Comparison of ENCODE assay signal across 20 mouse cellular contexts in genomic region chr7:109568391-109568892, GRCm38 (mm10). TPM values are rescaled to one million over a fixed set of nuclear protein-coding genes. Genes with fewer than 3 reads are reported as not detected.
DNase-seq lines count a peak whose midpoint lies in the region; ATAC-seq and TF ChIP-seq lines count a peak whose summit lies in the region.
"Had no signal": no experiment of that assay in that cellular context is flagged by ENCODE, and none has a peak within 500 bp of the region (broad histone marks: within the 10 kb centered on the region; RNA-seq: fewer than 3 reads in every experiment).

No protein-coding gene starts in this region.

- no peak for ATAC-seq in heart, embryonic 11.5 days (replicated peaks; ENCODE audit: insufficient number of reproducible peaks, low FRiP score, low TSS enrichment)
- ATAC-seq in liver, postnatal 0 days: no peak
- no peak for ATAC-seq in forebrain, embryonic 12.5 days (ENCODE audit: low FRiP score)
- ATAC-seq: forebrain, embryonic 15.5 days had no signal

- H3K9me3 ChIP-seq in heart, embryonic 11.5 days (replicated peaks; ENCODE audit: control insufficient read depth, low read length): no peaks in the 10 kb centered on the region
- H3K9me3 ChIP-seq in liver, postnatal 0 days (ENCODE audit: low read length): no peaks in the 10 kb centered on the region
- no peaks in the 10 kb centered on the region for H3K9me3 ChIP-seq in forebrain, embryonic 12.5 days
- H3K9me3 ChIP-seq: embryonic facial prominence, embryonic 12.5 days; embryonic facial prominence, embryonic 15.5 days; forebrain, embryonic 15.5 days; heart, embryonic 10.5 days; hindbrain, embryonic 12.5 days; hindbrain, embryonic 15.5 days had no signal

- WGBS in heart, embryonic 11.5 days (ENCODE audit: insufficient replicate concordance): 85% methylated on average over 4 of the region's 4 CpGs
- WGBS in liver, postnatal 0 days (ENCODE audit: insufficient replicate concordance): 84% methylated on average over 4 of the region's 4 CpGs
- 92% methylated on average over 4 of the region's 4 CpGs for WGBS in forebrain, embryonic 12.5 days

- no peak overlapping the region for H3K4me2 ChIP-seq in heart, embryonic 11.5 days
- H3K4me2 ChIP-seq in liver, postnatal 0 days (ENCODE audit: low read depth, low read length): no peak overlapping the region
- no peak overlapping the region for H3K4me2 ChIP-seq in forebrain, embryonic 12.5 days
- H3K4me2 ChIP-seq: embryonic facial prominence, embryonic 12.5 days; embryonic facial prominence, embryonic 15.5 days; forebrain, embryonic 15.5 days; hindbrain, embryonic 12.5 days; hindbrain, embryonic 15.5 days had no signal

- TF ChIP-seq CTCF in liver, postnatal 0 days (IDR thresholded peaks at IDR 0.05; ENCODE audit: low read depth): no peak

- no peak overlapping the region for H3K27ac ChIP-seq in heart, embryonic 11.5 days (ENCODE audit: low read depth, low read length)
- H3K27ac ChIP-seq in liver, postnatal 0 days (ENCODE audit: low read depth): peak overlapping the region; percentile 95
- H3K27ac ChIP-seq in forebrain, embryonic 12.5 days: no peak overlapping the region
- H3K27ac ChIP-seq: embryonic facial prominence, embryonic 12.5 days; embryonic facial prominence, embryonic 15.5 days; forebrain, embryonic 15.5 days; heart, adult 2 months; heart, embryonic 10.5 days; hindbrain, embryonic 12.5 days; hindbrain, embryonic 15.5 days had no signal

- peaks cover 15% of the 10 kb centered on the region for H3K4me1 ChIP-seq in heart, embryonic 11.5 days (ENCODE audit: control insufficient read depth, insufficient read depth, low read length)
- peaks cover 11% of the 10 kb centered on the region for H3K4me1 ChIP-seq in liver, postnatal 0 days (ENCODE audit: insufficient read depth)
- no peaks in the 10 kb centered on the region for H3K4me1 ChIP-seq in forebrain, embryonic 12.5 days
- H3K4me1 ChIP-seq: embryonic facial prominence, embryonic 12.5 days; forebrain, embryonic 15.5 days; hindbrain, embryonic 15.5 days had no signal

- H3K9ac ChIP-seq in heart, embryonic 11.5 days (ENCODE audit: low read depth, low read length): no peak overlapping the region
- no peak overlapping the region; the same call in 1 of the 2 replicates for H3K9ac ChIP-seq in liver, postnatal 0 days (replicated peaks)
- no peak overlapping the region for H3K9ac ChIP-seq in forebrain, embryonic 12.5 days
- H3K9ac ChIP-seq: embryonic facial prominence, embryonic 12.5 days; embryonic facial prominence, embryonic 15.5 days; forebrain, embryonic 15.5 days; hindbrain, embryonic 12.5 days; hindbrain, embryonic 15.5 days had no signal

- H3K36me3 ChIP-seq in heart, embryonic 11.5 days (ENCODE audit: control insufficient read depth, insufficient read depth, low read length): no peaks in the 10 kb centered on the region
- 0 out of 2 replicates have a peak, but pooled peaks cover 2% of the 10 kb centered on the region for H3K36me3 ChIP-seq in liver, postnatal 0 days (replicated peaks; ENCODE audit: insufficient read depth, low read length)
- 0 out of 2 replicates have a peak, but pooled peaks cover 3% of the 10 kb centered on the region for H3K36me3 ChIP-seq in forebrain, embryonic 12.5 days (replicated peaks)
- H3K36me3 ChIP-seq: embryonic facial prominence, embryonic 12.5 days; forebrain, embryonic 15.5 days; hindbrain, embryonic 12.5 days; hindbrain, embryonic 15.5 days had no signal

- no peak overlapping the region for H3K4me3 ChIP-seq in heart, embryonic 11.5 days (ENCODE audit: low read depth, low read length)
- no peak overlapping the region for H3K4me3 ChIP-seq in liver, postnatal 0 days (ENCODE audit: low read depth, low read length)
- no peak overlapping the region for H3K4me3 ChIP-seq in forebrain, embryonic 12.5 days (replicated peaks)
- H3K4me3 ChIP-seq: embryonic facial prominence, embryonic 12.5 days; embryonic facial prominence, embryonic 15.5 days; forebrain, embryonic 15.5 days; heart, adult 2 months; heart, embryonic 10.5 days; hindbrain, embryonic 12.5 days; hindbrain, embryonic 15.5 days had no signal

- H3K27me3 ChIP-seq in heart, embryonic 11.5 days (ENCODE audit: control insufficient read depth, insufficient read depth, low read length): no peaks in the 10 kb centered on the region
- no peaks in the 10 kb centered on the region for H3K27me3 ChIP-seq in liver, postnatal 0 days (ENCODE audit: insufficient read depth, low read length)
- H3K27me3 ChIP-seq in forebrain, embryonic 12.5 days: no peaks in the 10 kb centered on the region
- H3K27me3 ChIP-seq: embryonic facial prominence, embryonic 12.5 days; embryonic facial prominence, embryonic 15.5 days; forebrain, embryonic 15.5 days; hindbrain, embryonic 12.5 days; hindbrain, embryonic 15.5 days had no signal

- DNase-seq in heart, adult 11 months: peak; percentile 93
- no peak for DNase-seq in liver, postnatal 0 days
- DNase-seq in liver (no peak), R1 (ENCODE audit: low read depth, low spot score) (peak; percentile 24)
- DNase-seq: adrenal gland, adult 2 months; adrenal gland, postnatal 14 days; cerebellum, adult 11 months; cerebellum, adult 2 months; cerebellum, adult 9-11 months; cerebellum, postnatal 25 days; gastrocnemius, postnatal 25 days; heart, adult 2 months had no signal

- no peak for TF ChIP-seq EP300 in liver, postnatal 0 days (IDR thresholded peaks at IDR 0.05; ENCODE audit: low read depth)

RNA-seq across cellular contexts. Expression of gene Rpl27a, which starts 49.5 kb away (rescaled TPM):
- polyA plus RNA-seq in heart, embryonic 11.5 days (2014; fragmentation: Nextera tagmentation; extraction: Ambion mirVana): 88.2 and 106 TPM in 2 replicates
- polyA plus RNA-seq in liver, postnatal 0 days (2015; fragmentation: Nextera tagmentation; extraction: Ambion mirVana): 83.1 and 84.4 TPM in 2 replicates
- polyA plus RNA-seq in forebrain, embryonic 12.5 days (2016; fragmentation: Nextera tagmentation; extraction: Ambion mirVana): 97.2 and 98.3 TPM in 2 replicates

Comparison
In these comparisons a context has a peak if more than half of its experiments do, and no peak if none do; other contexts are left out.
1. DNase-seq: peak in heart, adult 11 months (single experiment) and R1 (single experiment); none in liver, postnatal 0 days (single experiment) and liver (single experiment).